Mouse (Mus musculus) kidney, adult 2 months (tissue): ENCODE measurements around the gene Itih4. TPM values are rescaled to one million over a fixed set of nuclear protein-coding genes. Genes with fewer than 3 reads are reported as not detected.

ENCODE experiments used
- DNase-seq: peaks from one replicate; pipeline ENCODE4 v3.0.0; 2021
- H3K27ac ChIP-seq: fragments of 200-500 bp; 2 replicates; pipeline ENCODE4 v1.5.1; 2012; ENCODE audit warnings: low read depth, low read length, control low read depth, inconsistent platforms; ENCODE audit not compliant: insufficient read depth
- H3K27me3 ChIP-seq: fragments of 200-500 bp; replicated peaks from 2 replicates; pipeline ENCODE4 v1.6.1; 2012; ENCODE audit warnings: mild to moderate bottlenecking, moderate library complexity, low read length, inconsistent platforms; ENCODE audit not compliant: control insufficient read depth, insufficient read depth
- H3K36me3 ChIP-seq: fragments of 200-500 bp; 2 replicates; pipeline ENCODE4 v1.6.1; 2012; ENCODE audit warnings: mild to moderate bottlenecking, moderate library complexity, low read length, inconsistent platforms; ENCODE audit not compliant: control insufficient read depth, insufficient read depth
- H3K4me1 ChIP-seq: fragments of 200-500 bp; 2 replicates; pipeline ENCODE4 v1.6.1; 2011; ENCODE audit warnings: low read length; ENCODE audit not compliant: control insufficient read depth, insufficient read depth
- H3K4me3 ChIP-seq: fragments of 200-500 bp; 2 replicates; pipeline ENCODE4 v1.5.1; 2011; ENCODE audit warnings: mild to moderate bottlenecking, low read depth, low read length, control low read depth; ENCODE audit not compliant: insufficient read depth
- CTCF ChIP-seq: fragments of 200-500 bp; conservative IDR thresholded peaks from 2 replicates; pipeline ENCODE4 v1.5.1; 2011; ENCODE audit warnings: low read depth, mild to moderate bottlenecking, control low read depth, low read length, moderate library complexity, mixed read lengths; ENCODE audit not compliant: insufficient read depth, insufficient read length
- POLR2A ChIP-seq: fragments of 200-500 bp; IDR thresholded peaks from one replicate; pipeline ENCODE4 v1.6.1; 2011; ENCODE audit warnings: low read depth, low read length, control low read depth
- WGBS: fragments of 180-500 bp; shearing (Covaris S2); methylation state at CpG from one replicate; pipeline ENCODE4 v1.1.7; 2018; 5-methylcytosine and 5-hydroxymethylcytosine counted together
- polyA plus RNA-seq: library from polyadenylated mRNA; depleted of rRNA; stranded (reverse); fragments of >200 nt; gene quantifications from 2 replicates; pipeline ENCODE4 v1.2.3, GENCODE M21; 2012; rRNA removed

The Itih4 gene
- 0.38 and 0.62 TPM in 2 replicates for polyA plus RNA-seq

DNA sequence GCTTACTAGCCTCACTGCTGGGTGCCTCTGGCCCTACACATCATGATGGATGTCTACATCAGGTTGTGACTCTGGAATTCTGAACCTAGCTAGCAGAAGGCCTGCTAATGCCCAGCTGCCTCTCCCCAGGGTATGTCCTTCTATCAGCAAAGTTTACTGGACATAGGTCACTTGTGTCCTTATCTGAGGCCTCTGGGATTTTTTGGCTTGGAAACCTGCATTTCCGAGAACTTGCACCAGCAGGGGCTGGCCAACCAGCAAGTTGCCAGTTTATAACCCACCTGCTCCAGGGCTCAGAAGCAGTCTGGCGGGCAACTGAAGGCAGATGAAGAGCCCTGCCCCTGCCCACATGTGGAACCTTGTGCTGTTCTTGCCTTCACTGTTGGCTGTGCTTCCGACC is at the start of gene Itih4:
Gene Itih4 (plus strand): TSS at position 273 of the 400 bp plus-strand sequence.
- Histone ChIP-seq H3K27me3 (no peaks in the 10 kb centered on the region), H3K4me3 (no peak within 1 kb of the TSS), H3K4me1 (peaks cover 5% of the 10 kb centered on the region; the same call in 1 of the 2 replicates), H3K36me3 (no peaks in the 10 kb centered on the region), H3K27ac (no peak within 1 kb of the TSS)
- no peak for DNase-seq
- WGBS, result 92% methylated on average over 3 of the region's 3 CpGs
- TF ChIP-seq CTCF (no peak; the same call in 1 of the 2 replicates), POLR2A (no peak)

DNA sequence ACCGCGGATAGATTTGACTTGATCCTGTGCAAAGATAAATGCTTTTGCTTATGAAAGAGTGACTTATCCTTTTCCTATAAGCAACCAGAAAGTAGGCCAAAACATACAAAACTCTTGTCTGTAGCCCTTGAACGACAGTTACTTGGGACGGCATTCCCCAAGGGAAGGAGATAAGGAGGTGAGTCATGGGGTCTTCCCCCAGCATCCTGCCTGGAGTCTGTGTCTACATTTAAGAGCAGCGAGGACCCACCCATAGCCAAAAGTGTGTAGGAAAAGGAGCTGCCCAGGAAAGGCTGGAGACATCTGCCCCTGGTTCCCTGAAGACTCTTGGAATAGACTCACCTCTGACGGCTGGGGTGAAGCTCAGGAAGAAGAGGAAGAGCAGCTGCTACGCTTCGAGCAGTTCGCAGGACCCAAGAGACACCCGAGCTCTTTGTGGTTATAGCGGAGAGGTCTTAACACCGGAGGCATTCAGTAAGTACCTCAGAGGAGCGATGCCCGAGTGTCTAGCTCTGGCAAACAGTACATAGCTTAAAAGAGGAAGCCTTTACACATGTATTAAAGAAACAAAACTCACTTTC is 48.8 kb upstream of the Itih4 start:
- TF ChIP-seq POLR2A (no peak), CTCF (no peak)
- no peak for DNase-seq
- Histone ChIP-seq H3K27ac (no peak overlapping the region), H3K4me3 (no peak overlapping the region), H3K4me1 (no peaks in the 10 kb centered on the region), H3K27me3 (no peaks in the 10 kb centered on the region), H3K36me3 (no peaks in the 10 kb centered on the region)
- WGBS, result 69% methylated on average over 14 of the region's 14 CpGs

DNA sequence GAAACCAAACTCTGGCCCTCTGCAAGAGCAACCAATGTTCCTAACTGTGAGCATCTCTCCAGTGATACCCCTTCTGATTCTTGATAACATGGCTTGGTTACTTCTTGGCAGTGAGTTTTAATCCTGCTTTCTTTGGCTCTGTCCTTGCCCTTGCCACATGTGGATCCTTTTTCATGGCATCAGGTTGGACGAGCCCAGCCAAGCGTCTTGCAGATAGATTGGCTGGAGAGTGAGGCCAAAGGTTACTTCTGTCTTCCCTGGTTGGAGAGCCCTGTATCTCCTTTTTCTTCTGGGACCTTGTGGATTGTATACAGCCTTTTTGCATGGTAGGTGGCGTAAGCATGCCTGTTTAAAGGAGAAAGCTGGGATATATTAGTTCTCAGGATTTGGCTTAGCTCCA is 42.6 kb upstream of the Itih4 start:
- Histone ChIP-seq H3K36me3 (no peaks in the 10 kb centered on the region), H3K4me3 (no peak overlapping the region), H3K27me3 (no peaks in the 10 kb centered on the region), H3K27ac (no peak overlapping the region), H3K4me1 (no peaks in the 10 kb centered on the region)
- TF ChIP-seq POLR2A (no peak), CTCF (no peak)
- WGBS, result 75% methylated on average over 3 of the region's 3 CpGs
- no peak for DNase-seq

DNA sequence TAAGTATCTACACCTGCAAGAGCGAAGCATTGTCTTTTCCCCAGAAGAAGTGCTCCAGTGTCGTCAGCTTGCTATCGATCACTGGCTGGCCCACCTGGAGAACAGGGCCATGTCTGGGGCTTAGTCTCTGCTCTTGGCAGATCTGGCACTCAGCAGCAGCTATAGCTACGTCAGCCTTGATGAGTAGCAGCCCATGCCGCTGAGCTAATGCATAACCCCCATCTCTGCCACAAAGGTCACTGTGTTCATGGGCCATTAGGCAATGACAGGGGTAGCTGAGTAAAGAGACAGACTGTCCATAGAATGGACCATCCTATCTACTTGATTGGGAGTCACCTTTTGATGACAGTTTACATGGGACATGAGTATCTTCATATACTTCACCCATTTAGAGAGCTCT is 35.8 kb upstream of the Itih4 start:
- TF ChIP-seq CTCF (no peak), POLR2A (no peak)
- Histone ChIP-seq H3K27me3 (no peaks in the 10 kb centered on the region), H3K4me1 (no peaks in the 10 kb centered on the region), H3K27ac (no peak overlapping the region), H3K4me3 (no peak overlapping the region), H3K36me3 (no peaks in the 10 kb centered on the region)
- no peak for DNase-seq
- WGBS, result 82% methylated on average over 5 of the region's 5 CpGs

DNA sequence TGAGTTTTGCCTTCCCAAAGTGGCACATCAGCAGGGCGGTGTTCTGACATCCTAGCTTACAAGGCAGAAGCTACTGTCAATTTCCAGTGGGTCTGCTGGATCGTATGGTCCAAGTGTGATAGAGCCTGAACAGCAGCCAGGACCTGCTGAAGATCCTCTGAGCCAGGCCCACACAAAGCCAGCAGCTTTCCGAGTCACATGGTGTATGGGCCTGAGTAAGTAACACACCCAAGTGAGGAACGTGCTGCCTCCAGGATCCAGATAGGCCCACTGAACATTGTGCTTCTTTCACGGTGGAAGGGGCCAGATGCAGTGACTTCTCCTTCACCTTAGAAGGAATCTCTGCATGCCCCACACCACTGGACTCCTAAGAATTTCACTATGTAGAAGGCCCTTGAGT is 34.0 kb upstream of the Itih4 start:
- Histone ChIP-seq H3K4me3 (no peak overlapping the region), H3K4me1 (no peaks in the 10 kb centered on the region), H3K36me3 (no peaks in the 10 kb centered on the region), H3K27ac (no peak overlapping the region), H3K27me3 (no peaks in the 10 kb centered on the region)
- no peak for DNase-seq
- 90% methylated on average over 5 of the region's 5 CpGs for WGBS
- no peak for TF ChIP-seq POLR2A
- no peak for TF ChIP-seq CTCF

DNA sequence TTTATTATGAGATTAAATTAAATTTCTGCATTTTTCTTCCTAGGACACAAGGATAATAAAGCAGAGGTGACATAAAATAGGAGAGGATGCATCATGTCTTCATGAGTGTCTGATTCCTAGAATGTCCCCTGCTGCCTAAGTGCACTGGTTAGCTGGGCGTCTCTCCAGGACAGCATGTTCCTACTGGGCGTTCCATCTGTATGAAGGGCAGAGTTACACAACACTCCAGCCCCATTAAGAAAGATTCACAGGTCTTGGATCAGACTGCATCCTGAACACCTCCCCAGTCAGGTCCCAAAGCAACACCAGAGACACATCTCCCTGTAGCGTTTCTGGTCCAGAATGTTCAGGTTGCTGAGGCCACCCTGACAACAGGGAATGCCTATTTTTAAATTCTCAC is 31.0 kb upstream of the Itih4 start:
- Histone ChIP-seq H3K27ac (no peak overlapping the region), H3K4me3 (no peak overlapping the region), H3K27me3 (no peaks in the 10 kb centered on the region), H3K4me1 (no peaks in the 10 kb centered on the region), H3K36me3 (no peaks in the 10 kb centered on the region)
- TF ChIP-seq POLR2A (no peak), CTCF (no peak)
- no peak for DNase-seq
- 80% methylated on average over 3 of the region's 3 CpGs for WGBS

DNA sequence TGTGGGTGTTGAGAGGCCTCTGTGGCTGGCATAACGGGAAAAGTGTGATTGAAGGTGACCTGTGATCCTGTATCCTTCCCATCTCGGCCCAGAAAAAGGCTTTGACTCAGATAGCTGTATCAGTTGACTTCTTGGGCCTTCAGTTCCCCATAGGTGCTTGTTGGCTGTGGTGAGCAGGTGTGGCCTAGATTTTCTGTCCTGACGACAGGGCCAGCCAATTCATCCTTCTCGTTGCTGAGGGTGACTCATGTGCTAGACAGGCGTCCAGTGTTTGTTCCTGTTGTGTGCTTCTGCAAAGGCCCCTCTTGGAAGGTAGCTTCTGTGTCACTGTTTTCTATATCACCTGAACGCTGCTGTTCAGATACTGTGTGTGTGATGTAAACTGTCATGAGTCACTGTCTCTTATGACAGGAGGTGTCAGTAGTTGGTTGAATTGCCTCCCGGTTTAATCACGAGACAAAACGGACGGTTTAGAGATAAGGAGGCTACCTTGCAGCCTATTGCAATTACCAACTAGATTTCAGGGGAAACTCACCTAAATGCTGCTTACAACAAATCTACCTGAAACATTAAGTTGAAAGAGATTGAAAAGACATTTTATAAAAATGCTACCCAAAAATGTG is 29.3 kb upstream of the Itih4 start:
- Histone ChIP-seq H3K27ac (no peak overlapping the region), H3K4me3 (no peak overlapping the region), H3K4me1 (no peaks in the 10 kb centered on the region), H3K27me3 (no peaks in the 10 kb centered on the region), H3K36me3 (no peaks in the 10 kb centered on the region)
- no peak for DNase-seq
- WGBS, result 81% methylated on average over 10 of the region's 10 CpGs
- TF ChIP-seq CTCF, result no peak
- no peak for TF ChIP-seq POLR2A
